Mouse (Mus musculus) heart, adult 2 months (tissue): ENCODE results near the gene Ms4a6b.

Experiments used
- CTCF ChIP-seq: fragments of 200-600 bp; IDR thresholded peaks from 2 replicates; pipeline ENCODE4 v1.8.1; 2022; ENCODE audit warnings: antibody characterized with exemption, mild to moderate bottlenecking, moderate library complexity
- POLR2A ChIP-seq: fragments of 200-500 bp; IDR thresholded peaks from 2 replicates; pipeline ENCODE4 v1.6.1; 2011; ENCODE audit warnings: mild to moderate bottlenecking, low read depth, low read length, control low read depth; ENCODE audit not compliant: insufficient read depth

DNA sequence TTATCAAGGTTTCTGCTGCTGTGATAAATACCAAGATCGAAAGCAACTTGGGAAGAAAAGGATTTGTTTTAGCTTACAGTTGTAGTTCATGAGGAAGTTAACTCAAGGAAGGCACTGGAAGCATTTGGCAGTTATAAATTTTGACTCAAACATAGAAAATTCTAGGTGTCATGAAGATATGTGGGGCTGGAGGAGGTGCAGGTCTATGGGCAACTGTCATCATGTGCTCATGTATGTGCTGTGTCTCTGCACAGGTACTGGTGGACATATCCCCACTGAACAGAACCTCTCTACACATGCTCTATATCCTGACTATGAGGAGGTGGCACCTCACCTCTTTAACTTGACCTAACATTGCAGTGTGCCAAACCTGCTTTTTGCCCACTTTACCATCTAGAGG, 29.7 kb upstream of the Ms4a6b start:
- no peak for TF ChIP-seq CTCF
- TF ChIP-seq POLR2A, result no peak
